Mouse (Mus musculus) G1E-ER4 (cell line): ENCODE data around the gene Ttll1. TPM values are rescaled to one million over a fixed set of nuclear protein-coding genes. Genes with fewer than 3 reads are reported as not detected.

Experiments
- GATA1 ChIP-seq: IDR thresholded peaks from one replicate; pipeline ENCODE4 v1.8.0; 2012; ENCODE audit warnings: low read length, inconsistent platforms
- polyA plus RNA-seq: library from polyadenylated mRNA; stranded (reverse); fragments of >175 nt; gene quantifications from 2 replicates; pipeline ENCODE4 v1.2.3, GENCODE M21; 2012

Gene Ttll1
- 1.4 and 2.3 TPM in 2 replicates for polyA plus RNA-seq

DNA sequence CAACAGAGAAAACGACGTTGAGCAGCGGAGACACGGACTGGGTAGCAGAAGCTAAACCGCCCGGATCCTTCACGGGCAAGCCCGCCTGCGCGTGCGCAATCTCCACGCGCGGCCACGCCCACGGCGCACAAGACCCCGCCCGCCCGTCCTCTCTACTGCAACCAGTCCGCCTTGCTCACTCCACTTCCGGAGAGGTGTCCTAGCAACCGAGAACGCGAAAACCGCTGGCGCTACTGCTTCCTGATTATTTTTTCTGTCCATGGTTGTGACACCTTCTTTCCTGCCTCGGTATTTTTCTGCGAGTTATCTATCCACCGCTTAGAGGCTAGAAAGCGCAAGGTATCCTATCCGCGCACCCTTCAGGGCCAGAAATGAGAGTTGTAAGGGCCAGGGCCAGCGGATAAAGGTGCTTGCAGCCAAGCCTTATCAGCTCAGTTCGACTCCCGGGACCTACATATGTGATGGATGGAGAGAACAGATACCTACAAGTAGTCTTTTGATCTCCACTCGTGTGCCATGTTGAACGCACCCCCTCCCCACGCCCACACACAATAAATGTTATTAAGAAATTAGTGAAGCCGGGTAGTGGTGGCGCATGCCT, at the start of gene Ttll1:
Ttll1 (minus strand) TSS at position 89 of the 601 bp plus-strand sequence.
- no peak for TF ChIP-seq GATA1

DNA sequence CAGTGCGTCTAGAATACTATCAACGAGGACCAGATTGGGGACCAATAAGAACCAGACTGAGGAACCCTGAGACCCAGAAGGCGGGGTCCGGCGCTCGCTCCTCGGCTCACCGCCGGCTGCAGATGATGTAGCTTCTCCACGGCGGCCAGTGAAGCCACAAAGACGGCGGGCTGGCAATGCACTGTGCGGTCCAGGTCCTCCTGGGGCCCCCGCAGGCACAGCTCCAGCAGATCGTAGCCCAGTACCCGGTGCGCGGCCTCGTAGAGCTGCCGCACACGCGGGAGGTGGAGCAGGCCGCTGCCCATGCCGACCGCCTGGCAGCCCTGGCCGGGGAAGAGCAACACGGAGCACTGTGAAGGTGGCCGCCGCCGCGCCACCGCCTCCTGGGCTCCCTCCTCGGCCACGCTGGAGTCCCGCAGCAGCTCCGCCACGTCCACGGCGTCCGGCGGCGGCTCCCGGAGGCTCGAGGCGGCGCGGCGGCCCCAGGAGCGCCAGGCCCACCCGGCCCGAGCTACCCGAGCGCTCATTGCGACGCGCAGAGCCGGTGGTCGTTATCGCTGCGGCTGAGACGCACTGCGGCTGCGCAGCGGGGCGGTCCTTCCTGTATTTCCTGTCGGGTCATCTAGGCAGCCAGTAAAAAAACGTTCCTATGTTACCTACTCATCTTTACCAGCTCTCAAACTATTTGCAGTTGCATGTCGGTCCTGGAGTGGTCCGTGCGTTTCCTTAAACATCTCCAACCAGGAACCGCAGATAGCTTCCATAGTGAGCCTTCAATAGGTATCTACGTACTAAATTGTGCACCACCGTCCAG, 44.7 kb upstream of the Ttll1 start:
- no peak for TF ChIP-seq GATA1

DNA sequence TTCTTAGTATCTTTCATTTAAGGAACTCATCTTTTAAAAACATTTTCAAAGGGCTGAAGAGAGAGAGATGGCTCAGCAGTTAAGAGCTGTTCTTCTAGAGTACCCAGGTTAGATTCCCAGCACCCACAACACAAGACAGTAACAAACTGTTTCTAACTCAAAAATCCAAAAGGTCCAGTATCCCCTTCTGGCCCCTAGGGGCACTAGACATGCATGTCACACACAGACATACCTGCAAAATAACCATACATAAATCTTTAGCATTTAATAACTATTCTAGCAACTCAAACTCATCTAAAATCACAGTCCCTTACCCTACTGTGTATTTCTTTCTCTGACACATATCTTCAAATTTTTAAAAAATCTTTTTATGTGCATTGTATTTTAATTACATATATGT, 43.1 kb upstream of the Ttll1 start:
- TF ChIP-seq GATA1, result no peak

DNA sequence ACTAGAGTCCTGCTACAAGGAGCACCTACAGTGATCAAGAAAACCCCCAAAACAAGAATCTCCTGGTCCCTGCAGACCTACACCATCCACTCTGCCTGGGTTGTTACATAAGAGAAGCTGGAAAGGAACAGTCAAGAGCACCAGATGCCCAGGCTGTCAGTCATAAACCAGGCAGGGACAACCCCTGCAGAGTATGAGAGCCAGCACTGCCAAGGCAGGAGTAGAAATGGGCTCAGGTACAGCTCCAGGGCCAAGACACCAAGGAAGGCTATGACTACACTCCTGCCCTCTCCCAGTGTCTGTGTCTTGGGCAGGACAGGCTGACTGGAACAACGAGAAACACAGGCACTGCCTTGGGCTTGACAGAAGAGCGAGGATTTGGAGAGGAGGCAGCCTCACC, 39.4 kb upstream of the Ttll1 start:
- TF ChIP-seq GATA1, result no peak

DNA sequence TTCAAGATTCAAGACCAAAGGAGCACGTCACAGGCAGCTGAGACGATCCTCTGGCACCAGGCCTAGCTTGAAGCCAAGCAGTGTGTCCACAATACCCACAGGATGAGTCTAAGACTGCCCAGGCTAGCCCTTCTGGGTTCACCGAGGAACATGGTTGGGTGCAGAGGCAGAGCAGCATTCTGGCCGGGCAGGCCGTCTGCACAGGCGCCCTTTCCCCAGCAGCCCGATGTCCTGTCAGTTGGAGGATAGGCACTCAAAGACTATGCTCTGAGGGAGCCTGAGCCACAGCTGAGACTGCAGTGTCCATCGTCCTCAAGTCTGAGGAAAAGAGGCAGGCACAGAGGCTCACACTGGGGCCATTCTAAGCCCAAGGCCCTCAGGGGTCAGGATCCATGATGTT, 36.5 kb upstream of the Ttll1 start:
- no peak for TF ChIP-seq GATA1

DNA sequence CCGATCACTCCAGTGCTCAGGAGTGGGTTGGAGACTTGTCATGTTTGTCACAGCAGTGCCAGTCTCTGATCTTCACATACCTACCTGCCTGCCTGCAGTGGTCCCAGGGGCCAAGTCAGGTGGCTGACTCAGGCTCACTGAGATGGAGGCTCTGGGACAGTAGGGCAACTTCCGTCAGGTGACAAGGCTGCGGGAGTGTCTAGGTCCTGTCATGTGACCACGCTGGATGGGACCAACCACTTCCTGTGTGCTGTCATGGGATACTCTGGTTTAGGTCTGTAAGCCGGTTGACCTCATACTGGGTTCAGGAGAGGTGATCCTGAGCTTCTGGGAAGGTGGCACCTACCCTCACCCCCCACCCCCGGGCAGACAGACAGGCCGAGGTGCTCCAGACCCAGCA, 35.3 kb upstream of the Ttll1 start:
- no peak for TF ChIP-seq GATA1

DNA sequence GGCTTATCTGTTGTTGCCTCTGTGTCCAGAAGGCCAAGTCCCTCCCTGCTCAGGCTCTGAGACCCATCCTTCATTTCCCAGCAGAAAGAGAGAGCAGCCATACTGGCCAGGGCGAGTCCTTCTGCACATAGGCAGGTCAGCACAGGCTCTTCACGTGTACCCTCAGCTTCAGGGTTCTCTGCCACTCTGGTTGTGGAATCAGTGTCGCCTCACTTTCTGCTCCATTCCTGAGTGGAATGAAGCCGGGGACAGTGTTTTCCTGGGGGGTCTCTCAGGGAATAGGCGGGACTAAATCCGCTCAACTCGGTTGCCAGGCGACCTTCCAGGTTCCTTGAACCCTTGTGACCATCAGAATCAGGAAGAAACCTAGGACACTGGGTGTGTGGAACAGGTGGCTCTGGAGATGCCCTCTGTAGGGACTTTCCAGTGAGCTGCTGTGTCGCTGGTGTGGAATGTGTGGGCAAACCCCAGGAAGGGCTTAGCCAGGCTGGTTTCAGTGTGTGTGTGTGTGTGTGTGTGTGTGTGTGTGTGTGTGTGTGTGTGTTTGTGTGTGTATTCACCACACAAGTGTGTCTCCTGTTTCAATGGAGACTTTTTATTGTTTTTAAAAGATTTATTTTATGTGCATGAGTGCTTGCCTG, 31.1 kb upstream of the Ttll1 start:
- TF ChIP-seq GATA1, result no peak

DNA sequence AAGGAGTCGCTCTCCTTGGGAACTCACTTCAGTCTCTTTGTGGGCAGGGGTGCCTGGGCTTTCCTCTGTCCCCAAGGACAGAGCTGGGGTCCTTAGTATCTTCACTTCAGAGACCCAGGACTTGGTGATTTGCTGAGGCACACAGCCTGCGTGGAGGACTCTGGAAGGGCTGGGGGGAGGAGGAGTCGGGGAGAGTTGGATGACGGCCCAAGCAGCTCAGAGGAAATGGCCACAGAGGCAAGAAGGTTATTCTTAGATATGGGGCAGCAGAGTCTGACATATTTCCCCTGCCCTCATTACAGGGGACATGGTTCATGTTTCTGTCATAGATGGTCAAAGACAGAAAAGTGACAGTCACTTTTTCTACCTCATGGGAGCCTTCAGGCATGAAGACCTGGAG, 29.2 kb upstream of the Ttll1 start:
- no peak for TF ChIP-seq GATA1

DNA sequence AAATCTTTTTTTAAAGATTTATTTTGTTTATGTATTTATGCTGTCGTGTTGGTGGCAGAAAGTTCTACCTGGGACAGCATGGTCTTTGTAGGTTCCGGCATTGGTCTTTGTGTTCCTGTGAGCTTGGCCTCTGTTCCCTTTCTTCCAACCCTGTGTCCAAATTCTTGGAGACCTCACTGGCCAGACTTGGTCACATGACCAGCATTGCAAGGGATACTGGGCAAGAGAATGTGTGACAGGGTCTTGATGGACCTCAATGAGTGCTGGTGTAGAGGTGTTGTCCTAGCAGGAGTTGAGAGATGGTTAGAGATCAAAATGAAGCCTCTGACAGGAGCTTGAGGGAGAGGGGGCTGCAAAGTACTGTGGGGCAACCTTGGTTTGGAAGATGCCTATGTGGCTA, 28.2 kb upstream of the Ttll1 start:
- no peak for TF ChIP-seq GATA1

DNA sequence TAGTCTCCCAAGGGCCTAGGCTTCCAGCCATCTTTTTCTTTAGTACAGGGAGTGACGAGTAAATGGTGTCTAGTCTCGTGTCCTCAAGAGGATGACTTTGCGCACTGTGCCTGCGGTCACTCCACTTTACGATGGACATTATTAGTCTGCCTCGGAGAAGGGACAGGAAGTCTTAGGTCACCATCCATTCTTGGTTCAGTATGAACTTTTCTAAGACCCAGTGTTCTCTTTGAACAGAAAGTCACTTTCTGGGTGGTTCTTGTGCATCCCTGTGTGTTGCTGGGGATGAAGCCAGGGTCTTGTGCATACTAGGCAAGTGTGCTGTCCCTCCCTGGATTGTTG, 25.2 kb upstream of the Ttll1 start:
- TF ChIP-seq GATA1, result no peak

DNA sequence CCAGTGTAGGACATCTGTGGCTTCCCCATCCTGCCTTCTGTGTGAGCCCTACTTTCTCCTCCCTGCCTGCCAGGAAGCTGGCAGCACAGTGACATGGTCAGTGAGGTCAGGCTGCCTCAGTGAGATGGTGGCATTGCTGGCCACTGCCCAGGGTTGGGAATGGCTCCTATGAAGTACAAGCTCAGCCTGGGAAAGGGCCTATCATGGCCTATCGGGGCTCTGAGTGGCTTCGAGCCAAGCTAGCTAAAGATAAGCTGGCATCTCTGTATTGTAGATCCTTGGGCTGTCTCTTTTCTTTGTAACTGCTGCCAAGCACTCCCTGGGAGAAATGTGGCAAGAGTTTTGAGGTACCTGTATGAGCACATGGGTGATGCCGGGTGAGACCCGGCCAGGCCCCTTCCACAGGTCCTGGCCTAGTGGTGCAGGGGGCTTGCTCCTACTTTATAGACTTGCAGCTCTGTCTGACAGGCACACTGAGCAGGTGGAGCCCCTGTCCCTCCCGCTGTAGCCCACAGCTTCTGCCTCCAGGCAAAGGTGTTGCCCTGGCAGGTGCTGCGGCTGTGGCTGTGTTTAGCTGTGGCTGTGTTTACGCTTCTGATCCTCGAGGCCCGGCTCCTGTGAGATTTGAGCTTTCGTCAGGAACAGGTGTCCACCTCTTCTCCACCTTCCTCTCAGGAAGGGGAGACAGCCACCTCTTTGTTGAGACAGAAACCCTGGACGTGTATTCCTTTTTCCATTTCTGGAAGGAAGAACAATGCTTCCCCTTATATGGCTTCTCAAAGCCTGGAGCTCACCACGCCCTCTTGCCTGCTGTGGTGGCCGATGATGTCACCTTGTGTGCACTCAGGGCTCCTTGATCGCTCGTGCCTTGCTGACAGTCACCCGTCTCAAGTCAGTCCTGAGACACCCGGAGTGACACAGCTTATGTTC, 24.5 kb upstream of the Ttll1 start:
- TF ChIP-seq GATA1, result no peak

DNA sequence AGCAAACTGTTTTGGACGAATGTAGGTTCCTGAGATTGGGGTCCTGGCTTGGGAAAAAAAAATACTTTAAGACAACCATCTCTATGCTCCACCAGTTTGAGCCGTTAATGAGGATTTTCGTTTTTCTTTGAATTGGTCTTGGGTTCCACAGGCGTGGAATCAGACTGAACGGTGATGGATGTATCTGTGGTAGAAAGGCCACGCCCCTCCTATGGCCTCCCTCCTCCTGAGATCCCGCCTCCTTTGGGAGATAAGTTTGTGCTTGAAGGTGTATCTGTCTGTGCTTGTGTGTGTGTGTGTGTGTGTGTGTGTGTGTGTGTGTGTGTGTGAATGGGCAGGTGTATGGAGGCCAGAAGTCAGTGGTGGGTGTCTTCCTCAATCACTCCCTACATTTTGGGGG, 21.9 kb upstream of the Ttll1 start:
- no peak for TF ChIP-seq GATA1

DNA sequence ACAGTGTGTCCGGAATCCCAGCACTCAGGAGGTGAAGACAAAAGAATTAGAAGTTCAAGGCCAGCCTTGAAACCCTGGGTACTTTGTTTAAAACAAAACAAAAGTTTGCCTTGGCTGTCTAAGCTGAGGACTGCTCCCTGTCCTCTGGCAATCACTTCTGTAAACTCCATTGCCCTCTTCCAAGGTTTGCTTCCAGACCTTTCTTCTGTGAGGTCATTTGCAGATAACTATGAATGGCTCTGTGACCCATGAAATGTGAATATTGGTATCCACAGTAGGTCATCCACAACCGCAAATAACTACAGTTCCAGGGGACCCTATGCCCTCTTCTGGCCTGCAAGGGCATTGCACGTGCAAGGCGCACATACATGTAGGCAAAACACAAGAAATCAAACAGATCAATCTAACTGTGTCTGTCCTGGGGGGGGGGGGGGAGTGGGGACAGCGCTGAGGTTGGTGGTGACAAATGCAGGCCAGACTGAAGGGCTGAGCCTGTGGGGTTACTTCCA, 21.3 kb upstream of the Ttll1 start:
- TF ChIP-seq GATA1, result no peak

DNA sequence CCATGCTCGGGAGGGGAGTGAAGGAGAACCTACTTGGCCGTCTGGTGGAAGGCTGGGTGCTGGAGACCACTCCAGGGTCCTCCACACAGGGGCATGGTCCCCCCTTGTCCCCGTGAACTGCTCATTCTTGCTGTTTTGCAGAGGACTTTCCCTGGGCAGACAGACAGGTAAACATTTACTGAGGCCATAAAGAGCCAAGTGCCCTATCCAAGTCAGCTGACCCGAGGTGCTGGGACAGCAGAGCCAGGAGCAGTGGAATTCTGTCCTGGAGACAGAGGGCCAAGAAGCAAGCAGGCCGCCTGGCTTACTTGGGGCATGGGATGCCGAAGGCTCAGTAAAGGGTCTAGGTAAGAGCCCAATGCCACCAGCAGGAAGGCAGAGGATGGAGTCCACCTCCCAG, 20.0 kb upstream of the Ttll1 start:
- no peak for TF ChIP-seq GATA1

DNA sequence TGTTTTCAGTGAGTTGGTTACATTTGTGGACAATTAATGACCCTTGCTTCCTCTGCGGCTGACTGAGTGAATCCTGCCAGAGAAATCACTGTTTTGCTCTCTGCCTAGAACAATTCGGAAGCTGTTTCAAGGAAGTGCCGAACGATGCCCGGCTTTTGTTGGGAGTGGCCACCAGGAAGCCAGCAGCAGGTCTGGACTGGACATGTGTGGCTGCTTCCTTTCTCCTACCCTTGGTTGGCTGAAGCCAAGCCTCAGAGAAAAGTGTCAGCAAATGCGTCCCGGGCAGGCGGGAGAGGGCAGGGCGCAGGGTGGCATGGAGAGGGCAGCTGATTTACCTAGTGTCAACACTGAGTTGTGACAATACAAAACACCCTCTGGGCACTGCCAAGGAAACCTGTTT, 19.5 kb upstream of the Ttll1 start:
- TF ChIP-seq GATA1, result no peak

DNA sequence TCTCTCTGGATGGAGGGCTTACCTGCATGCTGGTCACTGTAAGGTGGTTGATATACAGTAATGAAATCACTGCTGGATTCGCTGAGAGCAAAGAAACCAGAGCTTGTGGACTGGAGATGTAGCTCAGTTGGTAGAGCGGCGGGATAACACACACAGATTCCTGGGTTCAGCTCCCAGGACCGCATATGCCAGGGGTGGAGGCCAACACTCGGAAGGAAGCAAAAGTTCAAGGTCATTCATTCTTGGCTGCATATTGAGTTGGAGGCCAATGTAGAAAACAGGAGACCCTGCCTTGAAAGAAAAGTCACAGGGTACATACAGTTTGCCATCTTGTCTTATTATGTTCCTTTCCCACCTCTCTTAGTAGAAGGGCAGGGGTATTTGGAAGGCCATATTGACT, 19.1 kb upstream of the Ttll1 start:
- no peak for TF ChIP-seq GATA1
